Mouse (Mus musculus) small intestine, adult 2 months (tissue): Measurements from ENCODE around the gene Cfap97.

Experiments used
- CTCF ChIP-seq: fragments of 200-500 bp; IDR thresholded peaks from 2 replicates; pipeline ENCODE4 v1.5.1; 2012; ENCODE audit warnings: low read depth, mild to moderate bottlenecking, control low read depth, inconsistent platforms, low read length, moderate library complexity, mixed read lengths; ENCODE audit not compliant: insufficient replicate concordance, insufficient read length; ENCODE audit errors: extremely low read depth
- POLR2A ChIP-seq: fragments of 200-500 bp; IDR thresholded peaks from 2 replicates; pipeline ENCODE4 v1.6.1; 2012; ENCODE audit warnings: low read depth, mild to moderate bottlenecking, control low read depth, inconsistent platforms, low read length, moderate library complexity

GRCm38 (mm10) chr8:46216838-46217237 lies 65.3 kb downstream of the Cfap97 start:
- TF ChIP-seq CTCF (no peak), POLR2A (no peak)
